Mouse (Mus musculus) liver, postnatal 0 days (tissue): Measurements from ENCODE around the gene Acvr2a. TPM values are rescaled to one million over a fixed set of nuclear protein-coding genes. Genes with fewer than 3 reads are reported as not detected.

Experiments used
- ATAC-seq: fragments of 200-750 bp; cut with Nextera tagmentation; 2 replicates; pipeline ENCODE4 v1.8.0; 2017; ENCODE audit warnings: mild to moderate bottlenecking, moderate library complexity
- DNase-seq: peaks from one replicate; pipeline ENCODE4 v3.0.0-alpha.2; 2016
- H3K27ac ChIP-seq: fragments of 300-500 bp; sonication (generic); 2 replicates; pipeline ENCODE4 v1.5.1; 2014; ENCODE audit warnings: antibody characterized with exemption, moderate library complexity, mild to moderate bottlenecking, low read depth
- H3K27me3 ChIP-seq: fragments of 300-500 bp; sonication (generic); 2 replicates; pipeline ENCODE4 v1.6.1; 2014; ENCODE audit warnings: low read length, control low read depth, mixed read lengths; ENCODE audit not compliant: insufficient read depth
- H3K36me3 ChIP-seq: fragments of 300-500 bp; sonication (generic); replicated peaks from 2 replicates; pipeline ENCODE4 v1.6.1; 2014; ENCODE audit warnings: mild to moderate bottlenecking, control low read depth, low read length, moderate library complexity, mixed read lengths; ENCODE audit not compliant: insufficient read depth
- H3K4me1 ChIP-seq: fragments of 300-500 bp; sonication (generic); 2 replicates; pipeline ENCODE4 v1.6.1; 2014; ENCODE audit warnings: antibody characterized with exemption, mild to moderate bottlenecking, control low read depth; ENCODE audit not compliant: insufficient read depth
- H3K4me2 ChIP-seq: fragments of 300-500 bp; sonication (generic); 2 replicates; pipeline ENCODE4 v1.6.1; 2014; ENCODE audit warnings: low read depth, mild to moderate bottlenecking, low read length, moderate library complexity, mixed read lengths
- H3K4me3 ChIP-seq: fragments of 300-500 bp; sonication (generic); 2 replicates; pipeline ENCODE4 v1.5.1; 2014; ENCODE audit warnings: low read depth, low read length
- H3K9ac ChIP-seq: fragments of 300-500 bp; sonication (generic); replicated peaks from 2 replicates; pipeline ENCODE4 v1.6.1; 2014; ENCODE audit warnings: mild to moderate bottlenecking, moderate library complexity
- H3K9me3 ChIP-seq: fragments of 300-500 bp; sonication (generic); 2 replicates; pipeline ENCODE4 v1.6.1; 2016; ENCODE audit warnings: mild to moderate bottlenecking, control low read depth, low read length, mixed read lengths
- CTCF ChIP-seq: sonication (generic); IDR thresholded peaks from 2 replicates; pipeline ENCODE4 v1.5.1; 2016; ENCODE audit warnings: antibody characterized with exemption, low read depth
- EP300 ChIP-seq: IDR thresholded peaks from 2 replicates; pipeline ENCODE4 v1.6.1; 2016; ENCODE audit warnings: antibody characterized with exemption, low read depth, mild to moderate bottlenecking
- WGBS: fragments of 180-500 bp; shearing (Covaris S2); extraction: QIAGEN DNeasy Blood & Tissue Kit; methylation state at CpG from one replicate; pipeline ENCODE4 v1.1.7; 2014; ENCODE audit not compliant: insufficient replicate concordance; 5-methylcytosine and 5-hydroxymethylcytosine counted together
- polyA plus RNA-seq: library from polyadenylated mRNA; unstranded; fragments of >200 nt; fragmentation: Nextera tagmentation; extraction: Ambion mirVana; gene quantifications from 2 replicates; pipeline ENCODE4 v1.2.1, GENCODE M21; 2015

The Acvr2a gene
- polyA plus RNA-seq, 1 experiment from 2014 or later: 3.9 TPM

DNA sequence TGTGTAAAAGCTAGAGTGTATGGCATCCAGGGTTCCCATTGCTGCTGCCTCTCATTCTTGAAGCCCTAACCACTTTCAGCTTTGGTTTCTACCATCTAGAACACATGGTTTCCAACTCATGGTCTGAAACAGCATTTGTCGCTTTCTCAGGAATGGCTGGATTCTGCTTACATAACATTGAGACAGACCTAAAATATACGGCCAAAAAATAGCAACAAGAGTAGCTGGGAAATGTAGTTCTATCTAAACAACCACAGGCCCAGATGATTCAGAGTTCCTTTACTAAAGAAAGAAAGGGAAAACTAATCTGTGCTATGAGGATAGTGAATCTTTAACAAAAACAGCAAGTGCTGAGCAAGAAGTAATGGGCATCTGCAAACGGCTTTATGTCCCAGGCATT lies 38.6 kb upstream of the Acvr2a start:
- H3K4me2 ChIP-seq: no peak overlapping the region
- DNase-seq: no peak
- TF ChIP-seq CTCF: no peak
- TF ChIP-seq EP300: no peak
- H3K27ac ChIP-seq: no peak overlapping the region
- no peaks in the 10 kb centered on the region for H3K9me3 ChIP-seq
- no peak overlapping the region for H3K9ac ChIP-seq
- no peaks in the 10 kb centered on the region for H3K36me3 ChIP-seq
- WGBS: 86% methylated on average over 3 of the region's 3 CpGs
- H3K4me3 ChIP-seq: no peak overlapping the region
- no peak for ATAC-seq
- H3K27me3 ChIP-seq: no peaks in the 10 kb centered on the region
- H3K4me1 ChIP-seq: no peaks in the 10 kb centered on the region

DNA sequence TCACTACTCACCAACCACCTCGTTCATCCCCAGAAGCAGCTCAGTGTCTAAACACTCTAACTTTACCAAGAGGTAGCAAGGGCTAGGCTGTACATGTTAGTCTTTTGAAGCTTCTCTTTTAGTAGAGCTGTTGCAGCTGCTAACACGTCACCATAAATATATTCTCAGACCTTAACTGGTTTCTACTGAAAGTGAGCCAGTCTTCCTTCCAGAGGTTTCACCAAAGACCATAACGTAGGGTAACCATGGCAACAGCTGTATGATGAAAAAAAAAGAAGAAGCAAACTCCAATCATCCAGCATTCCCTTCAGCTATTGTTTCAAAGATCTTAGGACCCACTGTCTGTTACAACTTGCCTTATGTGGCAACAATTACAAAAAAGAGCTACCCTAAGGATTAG lies 25.0 kb upstream of the Acvr2a start:
- Histone ChIP-seq H3K4me3 (no peak overlapping the region), H3K9me3 (no peaks in the 10 kb centered on the region), H3K4me2 (no peak overlapping the region), H3K9ac (no peak overlapping the region), H3K36me3 (no peaks in the 10 kb centered on the region), H3K27ac (no peak overlapping the region), H3K4me1 (no peaks in the 10 kb centered on the region), H3K27me3 (no peaks in the 10 kb centered on the region)
- no peak for DNase-seq
- ATAC-seq: no peak
- no peak for TF ChIP-seq CTCF
- no peak for TF ChIP-seq EP300
- WGBS: 63% methylated on average over 3 of the region's 3 CpGs

GRCm38 (mm10) chr2:48814223-48815038 lies 522 bp downstream of the Acvr2a start:
- no peaks in the 10 kb centered on the region for H3K9me3 ChIP-seq
- peak overlapping the region; percentile 92 for H3K27ac ChIP-seq
- peak overlapping the region; percentile 88 for H3K4me2 ChIP-seq
- peak; percentile 48 for DNase-seq
- under 1% methylated on average over 76 of the region's 76 CpGs for WGBS
- H3K9ac ChIP-seq: peak overlapping the region; percentile 72
- H3K4me1 ChIP-seq: 0 out of 2 replicates have a peak, but pooled peaks cover 4% of the 10 kb centered on the region
- H3K36me3 ChIP-seq: no peaks in the 10 kb centered on the region
- TF ChIP-seq EP300 (no peak), CTCF (no peak)
- ATAC-seq: peak; percentile 72
- no peaks in the 10 kb centered on the region for H3K27me3 ChIP-seq
- peak overlapping the region; percentile 62 for H3K4me3 ChIP-seq

DNA sequence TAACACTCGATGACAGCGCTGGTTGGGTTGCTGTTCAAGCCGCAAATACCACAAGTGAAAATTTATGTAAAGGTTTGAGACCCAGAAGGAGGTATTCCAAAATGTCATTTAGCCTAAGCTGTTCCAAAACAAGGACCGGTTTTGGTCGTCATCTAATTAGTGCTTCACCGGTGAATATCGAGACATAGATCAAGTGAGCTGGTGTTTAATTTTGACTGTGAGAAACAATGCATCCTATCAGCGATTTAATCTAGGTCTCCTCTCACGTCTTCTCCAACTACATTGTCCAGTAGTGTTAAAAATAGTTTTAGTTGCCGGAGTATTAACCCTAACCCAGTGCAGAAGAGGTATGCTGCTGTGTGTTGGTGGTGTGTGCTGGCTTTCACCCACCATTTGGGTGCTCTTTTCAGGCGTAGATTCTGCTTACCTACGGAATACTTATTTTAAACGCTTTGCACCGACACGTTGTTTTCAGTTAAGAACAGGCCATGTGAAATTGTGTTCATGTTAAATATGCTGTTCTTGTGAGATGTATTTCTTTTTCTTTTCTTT lies 1.2 kb downstream of the Acvr2a start:
- DNase-seq (no peak), ATAC-seq (no peak)
- Histone ChIP-seq H3K9me3 (no peaks in the 10 kb centered on the region), H3K36me3 (no peaks in the 10 kb centered on the region), H3K9ac (peak overlapping the region; percentile 72), H3K4me1 (0 out of 2 replicates have a peak, but pooled peaks cover 4% of the 10 kb centered on the region), H3K4me3 (peak overlapping the region; percentile 62), H3K27me3 (no peaks in the 10 kb centered on the region), H3K27ac (no peak overlapping the region), H3K4me2 (peak overlapping the region; percentile 88)
- TF ChIP-seq CTCF: no peak
- no peak for TF ChIP-seq EP300
- 4% methylated on average over 15 of the region's 15 CpGs for WGBS

DNA sequence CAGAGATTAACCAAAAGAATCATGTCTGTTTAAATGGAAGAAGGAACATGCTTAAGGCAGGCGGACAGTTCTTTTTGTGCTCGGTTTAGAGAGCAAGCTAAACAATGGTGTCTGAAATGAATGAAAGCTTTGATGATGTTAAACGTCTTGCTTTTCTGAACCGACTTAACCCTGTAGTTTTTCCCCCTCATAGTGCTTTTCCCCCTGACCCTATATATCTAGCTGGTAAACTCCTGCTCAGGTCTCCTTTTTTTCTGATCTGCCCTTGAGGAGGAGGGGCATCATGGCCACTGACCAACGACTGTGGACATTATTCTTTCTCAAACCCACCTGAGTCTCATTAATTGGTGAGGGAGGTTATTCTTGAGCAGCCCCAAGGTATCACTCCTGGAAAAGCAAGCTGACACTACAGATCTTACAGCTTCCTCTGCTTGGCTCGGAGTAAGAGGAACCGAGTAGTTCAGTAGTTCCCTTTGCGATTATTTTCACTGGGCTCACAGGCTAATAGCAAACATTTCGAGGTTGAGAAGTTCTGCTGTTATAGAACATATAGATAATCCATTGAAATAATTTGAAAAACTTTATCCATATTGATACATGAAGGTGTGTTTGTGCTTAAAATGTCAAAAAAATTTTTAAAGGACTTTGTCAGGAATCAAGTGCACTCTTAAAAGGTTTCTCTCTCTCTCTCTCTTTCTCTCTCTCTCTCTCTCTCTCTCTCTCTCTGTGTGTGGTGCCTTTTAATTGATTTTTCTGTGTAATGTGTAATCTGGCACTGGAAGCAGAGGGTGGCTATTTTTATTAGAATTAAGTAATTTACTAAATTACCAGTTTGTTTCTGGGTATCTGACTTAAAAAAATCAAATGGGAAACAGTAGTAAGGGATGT lies 2.5 kb downstream of the Acvr2a start:
- Histone ChIP-seq H3K27ac (0 out of 2 replicates have a peak overlapping the region, but pooled peaks have one; percentile 7), H3K27me3 (no peaks in the 10 kb centered on the region), H3K4me3 (peak overlapping the region; percentile 62), H3K9ac (peak overlapping the region; percentile 23; the same call in 1 of the 2 replicates), H3K4me2 (peak overlapping the region; percentile 88), H3K4me1 (0 out of 2 replicates have a peak, but pooled peaks cover 4% of the 10 kb centered on the region), H3K9me3 (no peaks in the 10 kb centered on the region), H3K36me3 (no peaks in the 10 kb centered on the region)
- TF ChIP-seq CTCF: no peak
- TF ChIP-seq EP300: no peak
- 11% methylated on average over 9 of the region's 9 CpGs for WGBS
- ATAC-seq (no peak), DNase-seq (no peak)

DNA sequence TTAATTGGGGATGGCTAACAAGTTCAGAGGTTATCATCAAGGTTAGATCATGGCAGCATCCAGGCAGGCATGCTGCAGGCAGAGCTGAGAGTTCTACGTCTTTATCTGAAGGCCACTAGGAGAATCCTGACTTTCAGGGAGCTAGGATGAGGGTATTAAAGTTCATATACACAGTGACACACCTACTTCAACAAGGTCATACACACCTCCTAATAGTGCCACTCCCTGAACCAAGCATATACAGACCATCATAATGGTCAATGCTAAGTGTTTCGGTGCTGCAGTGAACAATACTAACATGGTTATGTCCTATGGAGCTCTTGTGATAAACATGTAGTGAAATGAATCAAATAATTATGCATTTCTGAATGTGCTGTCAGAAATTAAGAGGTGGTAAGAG lies 12.0 kb downstream of the Acvr2a start:
- Histone ChIP-seq H3K9me3 (no peaks in the 10 kb centered on the region), H3K4me3 (no peak overlapping the region), H3K27me3 (no peaks in the 10 kb centered on the region), H3K4me2 (no peak overlapping the region), H3K27ac (no peak overlapping the region), H3K36me3 (no peaks in the 10 kb centered on the region), H3K4me1 (0 out of 2 replicates have a peak, but pooled peaks cover 5% of the 10 kb centered on the region), H3K9ac (no peak overlapping the region)
- no peak for DNase-seq
- TF ChIP-seq EP300 (no peak), CTCF (no peak)
- ATAC-seq: no peak
- WGBS: 80% methylated on average over 2 of the region's 2 CpGs
